Mouse (Mus musculus): ENCODE measurements around the gene Rptor. TPM values are rescaled to one million over a fixed set of nuclear protein-coding genes. Genes with fewer than 3 reads are reported as not detected.
A peak's percentile ranks its signal among the peaks of the same experiment; 100 is the strongest.

Rptor gene
- polyA plus RNA-seq, 1 experiment from 2014 or later = 11.6 TPM

DNA sequence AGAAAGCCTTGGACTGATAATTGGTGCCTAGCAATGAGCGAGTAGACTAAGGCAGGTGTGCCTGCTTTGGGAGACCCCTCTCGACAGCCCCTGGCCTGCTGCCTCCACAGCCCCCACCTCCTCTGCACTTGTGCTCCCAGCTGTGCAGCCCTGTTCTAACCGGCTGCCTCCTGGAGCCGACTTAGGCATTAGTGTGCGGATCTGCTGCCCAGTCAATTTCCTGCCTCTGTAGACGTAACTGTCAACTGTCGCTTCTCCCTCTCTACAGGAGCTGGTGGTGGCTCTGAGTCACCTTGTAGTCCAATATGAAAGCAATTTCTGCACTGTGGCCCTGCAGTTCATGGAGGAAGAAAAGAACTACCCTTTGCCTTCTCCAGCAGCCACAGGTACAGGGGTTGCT is 253.3 kb downstream of the Rptor start:
- H3K4me1 ChIP-seq (ENCODE audit: control insufficient read depth, insufficient read depth, low read length) = no peaks in the 10 kb centered on the region

DNA sequence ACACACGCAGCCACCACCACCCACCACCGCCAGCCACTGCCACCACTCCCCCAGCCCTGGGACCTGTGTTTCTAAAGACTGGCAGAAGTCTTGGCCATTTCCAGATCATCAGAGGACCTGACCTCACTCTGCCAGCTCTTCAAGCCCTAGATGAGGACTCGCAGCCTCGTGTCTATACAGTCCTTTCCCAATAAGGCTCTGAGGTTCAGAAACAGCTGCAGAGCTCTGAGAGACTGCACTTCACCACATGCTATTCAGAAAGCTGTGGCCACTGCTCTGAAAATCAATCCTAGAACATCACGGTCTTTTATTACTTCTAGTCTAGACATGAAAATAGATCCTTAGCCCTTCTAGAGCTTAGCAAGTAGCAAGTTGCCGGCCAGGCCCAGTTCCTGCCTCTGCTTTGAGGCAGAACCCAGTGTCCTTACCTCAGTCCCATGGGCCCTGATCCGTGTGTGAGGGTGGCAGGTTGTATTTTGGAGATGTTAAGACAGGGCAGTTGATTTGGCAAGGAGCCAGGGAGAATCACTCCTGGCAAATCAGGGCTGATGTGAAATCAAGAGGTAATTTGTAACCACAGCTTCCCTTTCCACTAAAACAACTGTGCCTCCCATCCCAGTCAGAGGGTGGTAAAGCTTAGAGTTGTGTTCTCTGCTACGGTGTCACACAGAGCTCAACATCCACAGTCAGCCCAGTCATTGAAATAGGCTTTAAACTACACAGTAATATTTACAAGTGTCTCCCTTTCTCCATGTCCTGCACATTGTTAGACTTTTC is 260.0 kb downstream of the Rptor start:
- DNase-seq (ENCODE audit: low spot score) (peak; percentile 36), ATAC-seq (ENCODE audit: low read depth) (peak; percentile 19; the same call in 1 of the 2 replicates)
- H3K27me3 ChIP-seq (replicated peaks; ENCODE audit: control insufficient read depth, insufficient read depth, low read length) = no peaks in the 10 kb centered on the region
- WGBS = 65% methylated on average over 8 of the region's 8 CpGs
- H3K9ac ChIP-seq (ENCODE audit: low read depth, low read length) = no peak overlapping the region
- peaks cover 29% of the 10 kb centered on the region for H3K36me3 ChIP-seq (ENCODE audit: control insufficient read depth, insufficient read depth, low read length)
- H3K9me3 ChIP-seq (ENCODE audit: control insufficient read depth, low read length) = no peaks in the 10 kb centered on the region
- H3K4me3 ChIP-seq (ENCODE audit: low read depth, low read length) = no peak overlapping the region
- H3K27ac ChIP-seq (replicated peaks; ENCODE audit: low read depth, low read length) = peak overlapping the region; percentile 24; the same call in 1 of the 2 replicates
- peaks cover 10% of the 10 kb centered on the region for H3K4me1 ChIP-seq (ENCODE audit: control insufficient read depth, insufficient read depth, low read length)
- no peak overlapping the region for H3K4me2 ChIP-seq (ENCODE audit: low read depth, low read length)

More for the DNA sequence above, 253.3 kb downstream of the Rptor start:
- H3K36me3 ChIP-seq (ENCODE audit: control insufficient read depth, insufficient read depth, low read length) = peaks cover 60% of the 10 kb centered on the region
- H3K4me3 ChIP-seq (ENCODE audit: low read depth, low read length) = no peak overlapping the region
- ATAC-seq (ENCODE audit: low read depth) (no peak), DNase-seq (ENCODE audit: low spot score) (peak; percentile 7)
- no peaks in the 10 kb centered on the region for H3K9me3 ChIP-seq (ENCODE audit: control insufficient read depth, low read length)
- WGBS = 80% methylated on average over 7 of the region's 7 CpGs
- no peak overlapping the region for H3K9ac ChIP-seq (ENCODE audit: low read depth, low read length)
- H3K4me2 ChIP-seq (ENCODE audit: low read depth, low read length) = no peak overlapping the region
- H3K27me3 ChIP-seq (replicated peaks; ENCODE audit: control insufficient read depth, insufficient read depth, low read length) = no peaks in the 10 kb centered on the region
- no peak overlapping the region for H3K27ac ChIP-seq (replicated peaks; ENCODE audit: low read depth, low read length)

DNA sequence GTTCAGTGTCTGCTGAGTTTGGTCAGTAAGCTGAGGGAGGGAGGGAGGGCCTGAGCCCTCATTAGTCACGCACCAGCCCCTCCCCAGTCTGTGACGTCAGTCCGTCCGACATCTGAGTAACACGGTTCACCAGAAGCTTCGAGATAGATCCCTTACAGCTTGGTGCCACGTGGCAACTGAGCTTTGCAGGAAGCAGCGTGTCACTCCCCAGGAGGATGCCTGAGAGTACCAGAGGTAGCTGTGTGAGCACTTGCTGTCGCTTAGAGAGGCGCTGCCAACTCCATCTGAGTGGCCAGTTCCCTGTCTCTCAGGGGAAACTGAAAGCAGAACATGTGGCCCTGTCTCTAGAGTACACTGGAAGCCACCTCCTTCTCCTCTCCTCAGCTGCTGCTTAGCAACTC is 260.7 kb downstream of the Rptor start:
- Histone ChIP-seq H3K9me3 (ENCODE audit: control insufficient read depth, low read length) (no peaks in the 10 kb centered on the region), H3K4me3 (ENCODE audit: low read depth, low read length) (no peak overlapping the region), H3K27me3 (replicated peaks; ENCODE audit: control insufficient read depth, insufficient read depth, low read length) (no peaks in the 10 kb centered on the region), H3K27ac (replicated peaks; ENCODE audit: low read depth, low read length) (peak overlapping the region; percentile 24; the same call in 1 of the 2 replicates), H3K9ac (ENCODE audit: low read depth, low read length) (no peak overlapping the region), H3K36me3 (ENCODE audit: control insufficient read depth, insufficient read depth, low read length) (peaks cover 21% of the 10 kb centered on the region), H3K4me2 (ENCODE audit: low read depth, low read length) (no peak overlapping the region), H3K4me1 (ENCODE audit: control insufficient read depth, insufficient read depth, low read length) (peaks cover 10% of the 10 kb centered on the region)
- 20% methylated on average over 10 of the region's 10 CpGs for WGBS
- ATAC-seq (ENCODE audit: low read depth) (peak; percentile 62), DNase-seq (ENCODE audit: low spot score) (peak; percentile 78)

DNA sequence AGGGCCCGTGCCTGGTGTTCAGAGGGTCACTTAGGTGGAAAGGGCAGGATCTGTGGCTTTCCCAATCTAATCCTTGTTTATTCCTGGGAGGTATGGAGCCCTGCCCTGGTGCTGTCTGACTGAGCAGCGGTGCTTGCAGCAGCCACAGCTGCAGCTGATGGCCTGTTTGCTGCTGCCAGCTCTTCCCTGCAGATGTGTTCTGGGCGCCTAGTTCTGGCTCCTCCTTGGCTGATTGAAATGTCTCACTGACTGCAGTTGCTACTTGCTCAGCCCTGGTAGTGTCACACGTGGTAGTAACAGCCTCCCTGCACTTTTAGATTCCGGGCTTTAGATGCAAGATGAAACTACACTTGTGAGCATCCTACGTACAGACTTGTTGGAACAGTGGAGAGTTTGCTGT is 264.1 kb downstream of the Rptor start:
- peaks cover 36% of the 10 kb centered on the region; the same call in 1 of the 2 replicates for H3K36me3 ChIP-seq (ENCODE audit: control insufficient read depth, insufficient read depth, low read length)
- WGBS = 77% methylated on average over 6 of the region's 6 CpGs

DNA sequence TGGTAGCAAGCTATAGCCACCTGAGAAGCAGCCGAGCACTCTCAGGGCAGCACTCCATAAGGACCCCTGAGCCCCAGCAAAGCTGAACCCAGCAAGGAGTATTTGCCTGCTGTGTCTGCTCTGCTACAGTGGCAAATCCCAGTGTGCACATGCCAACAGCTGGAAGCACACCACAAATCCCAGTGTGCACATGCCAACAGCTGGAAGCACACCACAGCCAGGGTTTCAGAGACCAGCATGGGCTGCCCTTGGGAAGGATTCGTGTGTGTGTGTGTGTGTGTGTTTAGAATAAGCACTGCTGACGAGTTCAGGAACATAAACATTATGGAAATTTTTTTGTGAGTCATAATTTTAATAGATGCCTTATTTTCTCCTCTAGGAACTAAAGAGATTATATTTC is 265.4 kb downstream of the Rptor start:
- Histone ChIP-seq H3K27ac (replicated peaks; ENCODE audit: low read depth, low read length) (no peak overlapping the region), H3K4me3 (ENCODE audit: low read depth, low read length) (no peak overlapping the region), H3K9ac (ENCODE audit: low read depth, low read length) (no peak overlapping the region), H3K36me3 (ENCODE audit: control insufficient read depth, insufficient read depth, low read length) (peaks cover 41% of the 10 kb centered on the region), H3K27me3 (replicated peaks; ENCODE audit: control insufficient read depth, insufficient read depth, low read length) (no peaks in the 10 kb centered on the region), H3K4me1 (ENCODE audit: control insufficient read depth, insufficient read depth, low read length) (peaks cover 6% of the 10 kb centered on the region), H3K9me3 (ENCODE audit: control insufficient read depth, low read length) (no peaks in the 10 kb centered on the region), H3K4me2 (ENCODE audit: low read depth, low read length) (no peak overlapping the region)
- no peak for ATAC-seq (ENCODE audit: low read depth)
- peak; percentile 53 for DNase-seq (ENCODE audit: low spot score)
- 55% methylated on average over 3 of the region's 3 CpGs for WGBS

More for the DNA sequence above, 264.1 kb downstream of the Rptor start:
- H3K9ac ChIP-seq (ENCODE audit: low read depth, low read length) = no peak overlapping the region
- no peak overlapping the region for H3K4me2 ChIP-seq (ENCODE audit: low read depth, low read length)
- H3K4me3 ChIP-seq (ENCODE audit: low read depth, low read length) = no peak overlapping the region
- H3K4me1 ChIP-seq (ENCODE audit: control insufficient read depth, insufficient read depth, low read length) = peaks cover 10% of the 10 kb centered on the region
- DNase-seq (ENCODE audit: low spot score) = no peak
- no peak overlapping the region for H3K27ac ChIP-seq (replicated peaks; ENCODE audit: low read depth, low read length)
- H3K27me3 ChIP-seq (replicated peaks; ENCODE audit: control insufficient read depth, insufficient read depth, low read length) = no peaks in the 10 kb centered on the region
- no peak for ATAC-seq (ENCODE audit: low read depth)
- H3K9me3 ChIP-seq (ENCODE audit: control insufficient read depth, low read length) = no peaks in the 10 kb centered on the region

DNA sequence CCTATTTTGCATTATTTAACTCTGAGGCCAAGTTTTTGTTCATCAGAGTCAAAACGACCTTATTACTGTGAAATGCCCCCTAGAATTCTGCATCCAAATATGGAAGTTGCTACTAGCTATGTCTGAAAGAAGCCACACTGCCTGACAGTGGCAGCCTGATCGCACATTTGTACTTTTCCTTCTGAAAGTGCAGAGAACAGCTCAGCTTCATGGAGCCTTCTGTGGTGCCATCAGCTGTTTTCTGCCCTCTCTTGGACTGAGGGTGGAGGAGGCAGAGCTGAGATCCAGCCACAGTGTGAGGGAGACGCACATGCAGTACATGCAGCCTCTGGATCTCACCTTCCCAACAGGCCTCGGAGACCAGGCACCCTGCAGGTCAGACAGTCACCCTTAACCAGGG is 265.9 kb downstream of the Rptor start:
- H3K4me3 ChIP-seq (ENCODE audit: low read depth, low read length) = no peak overlapping the region
- no peak overlapping the region; the same call in 1 of the 2 replicates for H3K27ac ChIP-seq (replicated peaks; ENCODE audit: low read depth, low read length)
- H3K36me3 ChIP-seq (ENCODE audit: control insufficient read depth, insufficient read depth, low read length) = peaks cover 45% of the 10 kb centered on the region
- no peak for ATAC-seq (ENCODE audit: low read depth)
- peaks cover 1% of the 10 kb centered on the region; the same call in 1 of the 2 replicates for H3K4me1 ChIP-seq (ENCODE audit: control insufficient read depth, insufficient read depth, low read length)
- 77% methylated on average over 4 of the region's 4 CpGs for WGBS
- no peaks in the 10 kb centered on the region for H3K27me3 ChIP-seq (replicated peaks; ENCODE audit: control insufficient read depth, insufficient read depth, low read length)
- no peaks in the 10 kb centered on the region for H3K9me3 ChIP-seq (ENCODE audit: control insufficient read depth, low read length)
- no peak overlapping the region for H3K4me2 ChIP-seq (ENCODE audit: low read depth, low read length)
- H3K9ac ChIP-seq (ENCODE audit: low read depth, low read length) = no peak overlapping the region
- DNase-seq (ENCODE audit: low spot score) = no peak

DNA sequence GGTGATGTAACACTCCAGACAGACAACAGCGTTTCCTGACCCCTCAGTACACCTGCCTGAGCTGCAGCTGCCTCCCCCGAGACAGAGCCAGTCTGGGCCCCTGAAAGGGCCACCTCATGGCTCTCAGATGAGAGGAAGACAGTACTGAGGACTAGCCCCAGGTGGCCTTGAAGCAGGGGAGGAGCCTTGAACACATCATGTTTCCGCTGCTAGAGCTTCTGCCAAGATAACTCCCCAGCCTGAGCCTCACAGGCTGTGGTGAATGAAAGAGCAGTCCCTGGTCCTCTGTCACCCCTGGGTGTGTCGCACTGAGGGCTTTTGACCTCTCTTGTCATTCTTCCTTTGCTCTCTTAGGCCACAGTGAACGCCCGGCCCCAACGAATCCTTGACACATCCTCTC is 268.4 kb downstream of the Rptor start:
- ATAC-seq (ENCODE audit: low read depth) (no peak), DNase-seq (ENCODE audit: low spot score) (no peak)
- H3K27me3 ChIP-seq (replicated peaks; ENCODE audit: control insufficient read depth, insufficient read depth, low read length) = no peaks in the 10 kb centered on the region
- H3K36me3 ChIP-seq (ENCODE audit: control insufficient read depth, insufficient read depth, low read length) = peaks cover 58% of the 10 kb centered on the region
- no peaks in the 10 kb centered on the region for H3K4me1 ChIP-seq (ENCODE audit: control insufficient read depth, insufficient read depth, low read length)
- no peaks in the 10 kb centered on the region for H3K9me3 ChIP-seq (ENCODE audit: control insufficient read depth, low read length)
- 76% methylated on average over 7 of the region's 7 CpGs for WGBS
- no peak overlapping the region for H3K27ac ChIP-seq (replicated peaks; ENCODE audit: low read depth, low read length)
- no peak overlapping the region for H3K4me3 ChIP-seq (ENCODE audit: low read depth, low read length)
- no peak overlapping the region for H3K4me2 ChIP-seq (ENCODE audit: low read depth, low read length)
- H3K9ac ChIP-seq (ENCODE audit: low read depth, low read length) = no peak overlapping the region

DNA sequence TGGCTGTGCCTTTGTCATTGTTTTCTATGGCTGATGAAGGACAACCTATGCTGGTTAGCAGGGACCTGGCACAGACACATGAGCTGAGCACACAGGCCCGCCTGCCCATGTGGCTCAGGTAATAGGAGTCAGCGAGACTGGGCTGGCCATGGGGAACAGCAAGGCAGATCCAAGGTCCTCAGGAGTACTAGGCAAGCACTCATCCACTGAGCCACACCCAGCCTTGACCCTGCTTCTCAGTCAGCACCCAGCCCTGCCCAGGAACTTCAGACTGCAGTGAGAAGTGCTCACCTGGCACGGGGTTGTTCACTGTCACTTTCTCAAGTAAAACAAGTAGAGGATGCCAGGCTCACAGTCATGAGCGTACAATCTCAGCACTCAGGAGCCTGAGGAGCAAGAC is 270.9 kb downstream of the Rptor start:
- no peaks in the 10 kb centered on the region for H3K4me1 ChIP-seq (ENCODE audit: control insufficient read depth, insufficient read depth, low read length)
- H3K27ac ChIP-seq (replicated peaks; ENCODE audit: low read depth, low read length) = no peak overlapping the region
- H3K27me3 ChIP-seq (replicated peaks; ENCODE audit: control insufficient read depth, insufficient read depth, low read length) = no peaks in the 10 kb centered on the region
- 91% methylated on average over 4 of the region's 4 CpGs for WGBS
- H3K4me3 ChIP-seq (ENCODE audit: low read depth, low read length) = no peak overlapping the region
- ATAC-seq (ENCODE audit: low read depth) (no peak), DNase-seq (ENCODE audit: low spot score) (no peak)
- H3K4me2 ChIP-seq (ENCODE audit: low read depth, low read length) = no peak overlapping the region
- peaks cover 79% of the 10 kb centered on the region for H3K36me3 ChIP-seq (ENCODE audit: control insufficient read depth, insufficient read depth, low read length)
- H3K9ac ChIP-seq (ENCODE audit: low read depth, low read length) = no peak overlapping the region
- H3K9me3 ChIP-seq (ENCODE audit: control insufficient read depth, low read length) = no peaks in the 10 kb centered on the region

DNA sequence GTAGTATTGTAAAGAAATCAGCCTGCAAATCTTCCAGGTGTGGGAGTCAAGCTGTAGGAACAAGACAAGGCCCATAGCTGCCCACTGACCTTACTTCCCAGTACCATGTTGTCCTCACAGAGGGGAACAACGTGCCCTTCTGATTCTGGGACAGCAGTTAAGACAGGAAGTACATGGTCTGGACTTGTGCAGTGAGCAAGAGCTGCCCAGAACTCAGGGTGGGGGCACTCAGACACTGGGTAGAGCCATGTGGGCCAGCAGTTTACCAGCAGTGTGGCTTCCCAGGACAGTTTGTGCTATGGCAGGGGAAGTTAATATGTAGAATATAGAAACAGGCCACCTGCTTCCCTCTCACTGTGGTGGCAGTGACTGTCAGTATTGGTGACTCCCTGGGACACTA is 272.1 kb downstream of the Rptor start:
- no peak for ATAC-seq (ENCODE audit: low read depth)
- Histone ChIP-seq H3K4me2 (ENCODE audit: low read depth, low read length) (no peak overlapping the region), H3K36me3 (ENCODE audit: control insufficient read depth, insufficient read depth, low read length) (peaks cover 84% of the 10 kb centered on the region)

More for the DNA sequence above, 272.1 kb downstream of the Rptor start:
- Histone ChIP-seq H3K27me3 (replicated peaks; ENCODE audit: control insufficient read depth, insufficient read depth, low read length) (no peaks in the 10 kb centered on the region), H3K27ac (replicated peaks; ENCODE audit: low read depth, low read length) (no peak overlapping the region), H3K9me3 (ENCODE audit: control insufficient read depth, low read length) (no peaks in the 10 kb centered on the region), H3K4me1 (ENCODE audit: control insufficient read depth, insufficient read depth, low read length) (no peaks in the 10 kb centered on the region), H3K4me3 (ENCODE audit: low read depth, low read length) (no peak overlapping the region), H3K9ac (ENCODE audit: low read depth, low read length) (no peak overlapping the region)
- DNase-seq (ENCODE audit: low spot score) = no peak
- 69% methylated on average over 1 of the region's 1 CpGs for WGBS
